34 mouse cellular contexts compared by ENCODE assay signal in the genomic region with DNA sequence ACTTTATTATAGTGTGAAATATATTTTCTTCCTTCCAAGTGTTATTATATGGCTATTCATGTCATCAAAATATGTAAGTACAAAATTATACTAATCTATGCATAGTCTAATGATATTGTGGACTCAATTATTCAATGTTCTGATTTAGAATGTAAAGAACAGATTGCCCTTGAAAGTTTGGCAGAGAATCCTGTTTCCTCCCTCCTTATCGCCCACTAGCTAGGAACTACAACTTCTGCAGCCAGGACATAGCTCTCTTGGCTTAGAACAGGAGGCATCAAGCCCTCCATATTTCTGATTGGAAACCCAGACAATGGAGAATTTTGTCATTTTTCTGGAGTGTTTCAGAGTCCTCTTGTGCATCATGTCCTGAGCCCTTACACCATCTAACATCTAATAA. TPM values are rescaled to one million over a fixed set of nuclear protein-coding genes. Genes with fewer than 3 reads are reported as not detected.
"Had no signal": no experiment of that assay in that cellular context is flagged by ENCODE, and none has a peak within 500 bp of the region (broad histone marks: within the 10 kb centered on the region; RNA-seq: fewer than 3 reads in every experiment).

No protein-coding gene starts in this region.

- H3K4me3 ChIP-seq: gastrocnemius, adult 2 months; heart, embryonic 10.5 days; heart, embryonic 12.5 days; hindbrain, embryonic 10.5 days; hindbrain, embryonic 12.5 days; intestine, embryonic 15.5 days; kidney, embryonic 15.5 days; limb, embryonic 13.5 days; limb, embryonic 15.5 days; liver, embryonic 12.5 days had no signal

- ATAC-seq: hindbrain, embryonic 16.5 days; inflammation-experienced regulatory T-cells, adult 6 months; intestine, embryonic 15.5 days; intestine, postnatal 0 days; liver, embryonic 12.5 days had no signal

- H3K9ac ChIP-seq: heart, embryonic 12.5 days; hindbrain, embryonic 12.5 days; hindbrain, embryonic 14.5 days; intestine, embryonic 15.5 days; kidney, embryonic 15.5 days; limb, embryonic 13.5 days; limb, embryonic 15.5 days; liver, embryonic 12.5 days; liver, embryonic 14.5 days had no signal

- H3K36me3 ChIP-seq: kidney, embryonic 15.5 days; limb, embryonic 15.5 days; liver, embryonic 12.5 days had no signal

- H3K27me3 ChIP-seq: heart, embryonic 12.5 days; hindbrain, embryonic 12.5 days; intestine, embryonic 15.5 days; kidney, embryonic 15.5 days; limb, embryonic 13.5 days; limb, embryonic 15.5 days; liver, embryonic 12.5 days had no signal

- H3K4me1 ChIP-seq: heart, embryonic 10.5 days; heart, embryonic 12.5 days; intestine, embryonic 15.5 days; kidney, embryonic 15.5 days; limb, embryonic 15.5 days; liver, embryonic 12.5 days had no signal

- H3K4me2 ChIP-seq: heart, embryonic 12.5 days; hindbrain, embryonic 12.5 days; hindbrain, embryonic 14.5 days; intestine, embryonic 15.5 days; kidney, embryonic 15.5 days; limb, embryonic 13.5 days; limb, embryonic 15.5 days; liver, embryonic 12.5 days had no signal

- H3K9me3 ChIP-seq: heart, embryonic 10.5 days; heart, embryonic 12.5 days; hindbrain, embryonic 10.5 days; hindbrain, embryonic 12.5 days; intestine, embryonic 15.5 days; kidney, embryonic 15.5 days; limb, embryonic 13.5 days; limb, embryonic 15.5 days; liver, embryonic 12.5 days had no signal

- DNase-seq: gastrocnemius, adult 2 months; gastrocnemius, postnatal 10 days; gastrocnemius, postnatal 25 days; heart, adult 18-20 months; heart, postnatal 10 days; heart, postnatal 4 days; kidney, adult 18-20 months; kidney, adult 8-10 months; kidney, postnatal 14 days; kidney, postnatal 36 days; layer of hippocampus, adult 9-11 months; layer of hippocampus, postnatal 36 days; lung, adult 18-20 months had no signal

- H3K27ac ChIP-seq: gastrocnemius, adult 2 months; heart, embryonic 10.5 days; hindbrain, embryonic 10.5 days; hindbrain, embryonic 12.5 days; hindbrain, embryonic 14.5 days; intestine, embryonic 15.5 days; kidney, embryonic 15.5 days; kidney, postnatal 0 days; limb, embryonic 13.5 days; limb, embryonic 15.5 days; liver, embryonic 12.5 days; liver, embryonic 14.5 days had no signal

RNA-seq across cellular contexts. Expression of gene Gm42669, which starts 6.7 kb away (rescaled TPM):
- total RNA-seq: gastrocnemius, postnatal 25 days; heart, adult 18-20 months; heart, postnatal 10 days had no signal
- polyA plus RNA-seq: large intestine, adult 2 months; liver, adult 2 months; liver, embryonic 12.5 days; liver, embryonic 16.5 days had no signal

RNA-seq across cellular contexts. Expression of gene 1700028K03Rik, which starts 33.8 kb away (rescaled TPM):
- total RNA-seq: gastrocnemius, postnatal 25 days; granulocyte monocyte progenitor cell, adult 5-6 weeks; heart, adult 18-20 months; heart, adult 8-10 months; heart, postnatal 25 days; heart, postnatal 4 days had no signal
- polyA plus RNA-seq: large intestine, adult 2 months; liver, adult 2 months had no signal
